Mouse (Mus musculus) regulatory T cell (primary cell): Measurements from ENCODE around the gene Cbarp.

Experiments
- in situ Hi-C: fragments of 300-600 bp; cut with MboI, MseI; formaldehyde crosslinking; loops from one replicate; pipeline ENCODE4 v1.15.1; 2025; ENCODE audit warnings: high pct_unique_total_duplicates

Gene Cbarp

GRCm38 (mm10) chr10:80102216-80102915 is 38.3 kb downstream of the Cbarp start:
- in situ Hi-C loops, result no loop called here

- in situ Hi-C loops, result no loop called here
Observed at GRCm38 (mm10) chr10:80100982-80101381, 39.7 kb downstream of the Cbarp start.

GRCm38 (mm10) chr10:80098630-80099029 is 42.0 kb downstream of the Cbarp start:
- in situ Hi-C loops, result no loop called here

GRCm38 (mm10) chr10:80097275-80097674 is 43.4 kb downstream of the Cbarp start:
- in situ Hi-C loops, result no loop called here

- in situ Hi-C loops, result no loop called here
Observed at GRCm38 (mm10) chr10:80095547-80095946, 45.1 kb downstream of the Cbarp start.

- in situ Hi-C loops, result no loop called here
Observed at GRCm38 (mm10) chr10:80094684-80095083, 46.0 kb downstream of the Cbarp start.

- in situ Hi-C loops, result no loop called here
Observed at GRCm38 (mm10) chr10:80094085-80094484, 46.5 kb downstream of the Cbarp start.

- in situ Hi-C loops, result no loop called here
Observed at GRCm38 (mm10) chr10:80092690-80093089, 47.9 kb downstream of the Cbarp start.

- in situ Hi-C loops, result no loop called here
Observed at GRCm38 (mm10) chr10:80091527-80091926, 49.1 kb downstream of the Cbarp start.

- in situ Hi-C loops, result no loop called here
Observed at GRCm38 (mm10) chr10:80089146-80089545, 51.5 kb downstream of the Cbarp start.

- in situ Hi-C loops, result no loop called here
Observed at GRCm38 (mm10) chr10:80087483-80087882, 53.2 kb downstream of the Cbarp start.

GRCm38 (mm10) chr10:80086847-80087246 is 53.8 kb downstream of the Cbarp start:
- in situ Hi-C loops, result no loop called here

- in situ Hi-C loops, result no loop called here
Observed at GRCm38 (mm10) chr10:80084817-80085487, 55.7 kb downstream of the Cbarp start.

- in situ Hi-C loops, result no loop called here
Observed at GRCm38 (mm10) chr10:80081075-80081474, 59.6 kb downstream of the Cbarp start.
